Mouse (Mus musculus): ENCODE results near the gene Usp10.

DNA sequence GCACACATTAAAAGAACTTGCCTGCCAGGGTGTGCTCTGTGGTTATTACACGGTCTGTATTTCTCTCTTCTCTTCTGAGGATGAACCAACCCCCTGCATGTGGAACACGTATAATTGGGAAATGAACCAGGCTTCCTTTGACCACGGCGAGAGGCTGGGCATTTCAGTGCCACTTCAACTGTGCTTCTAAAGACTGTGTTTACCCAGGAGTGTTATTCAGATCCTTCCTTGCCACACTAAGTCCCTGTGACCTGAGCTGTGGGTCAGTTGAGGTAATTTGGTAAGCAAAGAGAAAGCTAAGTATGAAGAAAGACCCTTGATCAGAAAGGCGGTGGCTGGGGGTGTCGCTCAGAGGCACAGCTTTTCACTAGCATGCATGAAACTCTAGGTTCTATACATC is 28.9 kb upstream of the Usp10 start:
- TF ChIP-seq CTCF (IDR thresholded peaks at IDR 0.05; ENCODE audit: extremely low read depth, insufficient read length, insufficient replicate concordance, low read depth, low read length) = no peak
- TF ChIP-seq POLR2A (IDR thresholded peaks at IDR 0.05; ENCODE audit: low read depth, low read length) = no peak

All from small intestine, adult 2 months (tissue).